Mouse (Mus musculus): Measurements from ENCODE around the gene Supt3.

- no peak for TF ChIP-seq POLR2A (IDR thresholded peaks at IDR 0.05; ENCODE audit: insufficient read depth, low read length)
- peak; percentile 53 for TF ChIP-seq CTCF (IDR thresholded peaks at IDR 0.05; ENCODE audit: low read depth, low read length)
These were observed 296.8 kb downstream of the Supt3 start for GRCm38 (mm10) chr17:45073779-45074178.

Measured in ES-Bruce4 (cell line).